Mouse (Mus musculus) liver, embryonic 12.5 days (tissue): Measurements from ENCODE around the gene Bckdha. TPM values are rescaled to one million over a fixed set of nuclear protein-coding genes. Genes with fewer than 3 reads are reported as not detected.

Experiments used
- ATAC-seq: fragments of 200-750 bp; cut with Nextera tagmentation; 2 replicates; pipeline ENCODE4 v1.8.0; 2017; ENCODE audit warnings: moderate number of reproducible peaks, mild to moderate bottlenecking, moderate library complexity
- H3K27ac ChIP-seq: fragments of 300-500 bp; sonication (generic); 2 replicates; pipeline ENCODE4 v1.5.1; 2016; ENCODE audit warnings: mild to moderate bottlenecking
- H3K27me3 ChIP-seq: fragments of 300-500 bp; sonication (generic); replicated peaks from 2 replicates; pipeline ENCODE4 v1.6.1; 2016; ENCODE audit warnings: mild to moderate bottlenecking, moderate library complexity
- H3K36me3 ChIP-seq: fragments of 300-500 bp; sonication (generic); 2 replicates; pipeline ENCODE4 v1.6.1; 2016; ENCODE audit warnings: mild to moderate bottlenecking, moderate library complexity
- H3K4me1 ChIP-seq: fragments of 300-500 bp; sonication (generic); 2 replicates; pipeline ENCODE4 v1.6.1; 2016
- H3K4me2 ChIP-seq: fragments of 300-500 bp; sonication (generic); 2 replicates; pipeline ENCODE4 v1.6.1; 2016; ENCODE audit warnings: mild to moderate bottlenecking, moderate library complexity
- H3K4me3 ChIP-seq: fragments of 300-500 bp; sonication (generic); 2 replicates; pipeline ENCODE4 v1.5.1; 2016; ENCODE audit warnings: mild to moderate bottlenecking, moderate library complexity
- H3K9ac ChIP-seq: fragments of 300-500 bp; sonication (generic); 2 replicates; pipeline ENCODE4 v1.6.1; 2016; ENCODE audit warnings: mild to moderate bottlenecking, moderate library complexity
- H3K9me3 ChIP-seq: fragments of 300-500 bp; sonication (generic); replicated peaks from 2 replicates; pipeline ENCODE4 v1.6.1; 2016; ENCODE audit warnings: mild to moderate bottlenecking, moderate library complexity
- WGBS: fragments of 180-500 bp; shearing (Covaris S2); methylation state at CpG from one replicate; pipeline ENCODE4 v1.1.7; 2016; ENCODE audit not compliant: insufficient replicate concordance; 5-methylcytosine and 5-hydroxymethylcytosine counted together
- polyA plus RNA-seq: library from polyadenylated mRNA; unstranded; fragments of >200 nt; fragmentation: Nextera tagmentation; extraction: Ambion mirVana; gene quantifications from 2 replicates; pipeline ENCODE4 v1.2.1, GENCODE M21; 2016

Gene Bckdha
- polyA plus RNA-seq, 1 experiment from 2014 or later = 21.7 TPM

DNA sequence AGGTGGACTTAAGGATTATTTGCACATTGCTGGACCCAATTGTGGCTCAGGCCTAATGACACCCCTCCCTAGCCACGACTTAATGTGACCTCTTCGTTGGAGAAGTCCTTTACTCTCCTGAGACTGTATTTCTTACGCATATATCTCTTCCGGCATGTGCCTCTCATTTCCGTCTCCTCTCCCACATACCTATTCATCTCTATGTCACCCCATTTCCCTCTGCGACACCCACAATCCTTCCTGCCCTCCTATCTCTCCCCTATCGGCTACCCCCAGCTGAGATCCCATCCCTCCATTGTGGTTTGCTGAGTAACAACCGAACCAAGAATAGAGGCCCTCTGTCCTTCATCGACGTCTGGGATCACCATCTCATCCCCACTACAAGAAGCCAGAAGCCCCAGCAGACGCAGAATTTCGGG lies 30.8 kb upstream of the Bckdha start:
- H3K9me3 ChIP-seq = no peaks in the 10 kb centered on the region
- ATAC-seq = peak; percentile 40
- peaks cover 69% of the 10 kb centered on the region for H3K4me1 ChIP-seq
- H3K4me3 ChIP-seq = peak overlapping the region; percentile 83
- H3K36me3 ChIP-seq = peaks cover 38% of the 10 kb centered on the region
- peak overlapping the region; percentile 97 for H3K4me2 ChIP-seq
- WGBS = 2% methylated on average over 12 of the region's 12 CpGs
- peak overlapping the region; percentile 87 for H3K9ac ChIP-seq
- no peaks in the 10 kb centered on the region for H3K27me3 ChIP-seq
- peak overlapping the region; percentile 95 for H3K27ac ChIP-seq

DNA sequence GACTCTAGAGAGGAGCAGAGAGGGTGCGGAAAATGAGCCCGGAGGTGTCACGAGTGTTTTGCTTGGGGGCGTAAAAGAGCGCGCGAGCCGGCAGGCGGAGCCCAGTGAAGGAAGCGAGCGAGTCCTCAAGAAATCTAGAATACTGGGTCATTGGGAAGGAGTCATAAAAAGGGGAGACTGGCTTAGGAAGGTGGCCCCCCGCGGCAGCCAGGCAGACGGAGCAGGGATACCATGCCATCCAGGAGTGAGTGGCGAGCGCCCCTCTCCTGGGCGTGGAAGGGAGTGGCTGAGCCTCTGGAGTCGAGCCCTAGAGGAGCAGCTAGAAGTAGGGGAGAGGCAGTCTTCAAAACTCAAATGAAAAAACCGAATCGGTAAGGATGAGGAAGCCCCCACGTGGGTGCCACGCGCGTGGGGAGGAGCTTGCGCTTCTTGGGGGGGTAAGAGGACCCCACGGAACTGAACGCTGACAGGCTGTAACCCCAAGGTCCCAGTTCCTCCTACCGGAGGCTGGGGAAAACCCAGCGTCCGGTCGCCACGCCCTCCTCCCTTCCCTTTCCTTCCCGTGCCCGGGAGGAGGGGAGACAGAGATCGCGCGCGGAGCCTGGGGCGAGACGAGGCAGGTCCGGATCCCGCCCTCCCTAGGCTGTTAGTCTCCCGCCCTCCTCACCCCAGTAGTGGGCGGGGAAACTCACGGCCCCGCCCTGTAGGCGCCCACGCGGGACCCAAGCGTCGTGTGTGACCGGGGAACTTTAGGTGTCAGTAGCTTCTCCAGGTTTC lies 30.2 kb upstream of the Bckdha start:
- Histone ChIP-seq H3K9me3 (no peaks in the 10 kb centered on the region), H3K27ac (peak overlapping the region; percentile 95), H3K27me3 (no peaks in the 10 kb centered on the region), H3K36me3 (peaks cover 32% of the 10 kb centered on the region), H3K9ac (peak overlapping the region; percentile 87), H3K4me1 (peaks cover 75% of the 10 kb centered on the region), H3K4me2 (peak overlapping the region; percentile 97), H3K4me3 (peak overlapping the region; percentile 83)
- ATAC-seq = peak; percentile 80
- WGBS = under 1% methylated on average over 47 of the region's 52 CpGs

DNA sequence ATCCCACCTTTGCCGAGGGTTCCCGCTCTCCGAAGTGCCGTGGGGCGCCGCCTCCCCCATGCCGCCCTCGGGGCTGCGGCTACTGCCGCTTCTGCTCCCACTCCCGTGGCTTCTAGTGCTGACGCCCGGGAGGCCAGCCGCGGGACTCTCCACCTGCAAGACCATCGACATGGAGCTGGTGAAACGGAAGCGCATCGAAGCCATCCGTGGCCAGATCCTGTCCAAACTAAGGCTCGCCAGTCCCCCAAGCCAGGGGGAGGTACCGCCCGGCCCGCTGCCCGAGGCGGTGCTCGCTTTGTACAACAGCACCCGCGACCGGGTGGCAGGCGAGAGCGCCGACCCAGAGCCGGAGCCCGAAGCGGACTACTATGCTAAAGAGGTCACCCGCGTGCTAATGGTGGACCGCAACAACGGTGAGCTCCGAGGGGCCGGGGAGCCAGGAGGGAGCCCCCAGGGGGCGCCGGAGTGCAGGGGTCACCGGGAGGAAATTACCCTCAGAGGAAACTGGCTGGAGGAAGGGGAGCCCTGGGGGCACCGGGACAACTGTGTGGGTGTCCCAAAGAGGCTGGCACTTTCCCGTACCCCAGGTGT lies 29.1 kb upstream of the Bckdha start:
- no peak; the same call in 1 of the 2 replicates for ATAC-seq
- H3K4me1 ChIP-seq = peaks cover 86% of the 10 kb centered on the region
- peak overlapping the region; percentile 83 for H3K4me3 ChIP-seq
- H3K9ac ChIP-seq = peak overlapping the region; percentile 87
- H3K27me3 ChIP-seq = no peaks in the 10 kb centered on the region
- peak overlapping the region; percentile 97 for H3K4me2 ChIP-seq
- H3K27ac ChIP-seq = peak overlapping the region; percentile 95
- WGBS = under 1% methylated on average over 47 of the region's 47 CpGs
- H3K36me3 ChIP-seq = peaks cover 27% of the 10 kb centered on the region
- H3K9me3 ChIP-seq = no peaks in the 10 kb centered on the region

DNA sequence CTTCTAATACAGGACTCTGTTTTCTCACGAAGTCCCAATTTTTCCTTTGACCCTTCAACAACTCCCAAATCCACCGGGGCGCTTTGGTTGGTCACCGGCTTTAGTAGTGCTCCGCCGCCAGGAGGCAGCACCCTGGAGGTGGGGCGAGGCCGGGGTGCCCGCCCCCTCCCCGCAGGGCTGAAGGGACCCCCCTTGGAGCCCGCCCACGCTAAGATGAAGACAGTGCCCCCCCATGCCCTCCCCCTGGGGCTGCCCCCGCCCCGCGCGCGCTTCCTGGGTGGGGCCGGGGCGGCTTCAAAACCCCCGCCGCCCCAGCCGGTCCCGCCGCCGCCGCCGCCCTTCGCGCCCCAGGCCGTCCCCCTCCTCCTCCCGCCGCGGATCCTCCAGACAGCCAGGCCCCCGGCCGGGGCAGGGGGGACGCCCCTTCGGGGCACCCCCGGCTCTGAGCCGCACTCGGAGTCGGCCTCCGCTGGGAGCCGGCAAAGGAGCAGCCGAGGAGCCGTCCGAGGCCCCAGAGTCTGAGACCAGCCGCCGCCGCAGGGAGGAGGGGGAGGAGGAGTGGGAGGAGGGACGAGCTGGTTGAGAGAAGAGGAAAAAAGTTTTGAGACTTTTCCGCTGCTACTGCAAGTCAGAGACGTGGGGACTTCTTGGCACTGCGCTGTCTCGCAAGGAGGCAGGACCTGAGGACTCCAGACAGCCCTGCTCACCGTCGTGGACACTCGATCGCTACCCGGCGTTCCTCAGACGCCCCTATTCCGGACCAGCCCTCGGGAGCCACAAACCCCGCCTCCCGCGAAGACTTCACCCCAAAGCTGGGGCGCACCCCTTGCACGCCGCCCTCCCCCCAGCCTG lies 28.1 kb upstream of the Bckdha start, which contains the start of gene Tgfb1:
Tgfb1 (plus strand) TSS at position 323 of the 852 bp plus-strand sequence.
- H3K4me2 ChIP-seq = peak within 1 kb of the TSS; percentile 97
- H3K9me3 ChIP-seq = no peaks in the 10 kb centered on the region
- H3K27me3 ChIP-seq = no peaks in the 10 kb centered on the region
- peak within 1 kb of the TSS; percentile 83 for H3K4me3 ChIP-seq
- WGBS = under 1% methylated on average over 60 of the region's 69 CpGs
- H3K36me3 ChIP-seq = peaks cover 22% of the 10 kb centered on the region
- peak within 1 kb of the TSS; percentile 95 for H3K27ac ChIP-seq
- peak; percentile 42 for ATAC-seq
- peak within 1 kb of the TSS; percentile 87 for H3K9ac ChIP-seq
- H3K4me1 ChIP-seq = peaks cover 90% of the 10 kb centered on the region

DNA sequence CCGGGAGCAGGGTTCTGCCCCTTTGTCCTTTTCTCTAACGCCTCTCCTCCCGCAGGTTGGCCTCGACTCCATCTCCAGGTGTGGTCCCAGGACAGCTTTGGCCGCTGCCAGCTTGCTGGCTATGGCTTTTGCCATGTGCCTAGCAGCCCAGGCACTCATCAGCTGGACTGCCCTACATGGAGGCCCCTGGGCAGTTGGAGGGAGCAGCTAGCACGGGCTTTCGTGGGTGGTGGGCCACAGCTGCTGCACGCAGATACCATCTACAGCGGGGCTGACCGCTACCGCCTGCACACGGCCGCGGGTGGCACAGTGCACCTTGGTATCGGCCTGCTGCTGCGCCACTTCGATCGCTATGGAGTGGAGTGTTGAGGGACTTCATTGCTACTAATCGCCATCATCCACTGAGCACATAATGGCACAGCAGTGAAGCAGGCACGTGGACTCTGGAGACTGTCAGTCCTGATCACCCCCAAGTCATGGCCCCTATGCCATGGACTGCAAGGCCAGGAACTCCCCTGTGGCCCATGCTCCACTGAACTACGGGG lies 27.2 kb upstream of the Bckdha start:
- Histone ChIP-seq H3K9ac (peak overlapping the region; percentile 87), H3K27me3 (no peaks in the 10 kb centered on the region), H3K4me1 (peaks cover 90% of the 10 kb centered on the region), H3K9me3 (no peaks in the 10 kb centered on the region), H3K36me3 (peaks cover 16% of the 10 kb centered on the region), H3K4me2 (peak overlapping the region; percentile 97), H3K4me3 (peak overlapping the region; percentile 83), H3K27ac (peak overlapping the region; percentile 95)
- 48% methylated on average over 21 of the region's 21 CpGs for WGBS
- ATAC-seq = no peak

DNA sequence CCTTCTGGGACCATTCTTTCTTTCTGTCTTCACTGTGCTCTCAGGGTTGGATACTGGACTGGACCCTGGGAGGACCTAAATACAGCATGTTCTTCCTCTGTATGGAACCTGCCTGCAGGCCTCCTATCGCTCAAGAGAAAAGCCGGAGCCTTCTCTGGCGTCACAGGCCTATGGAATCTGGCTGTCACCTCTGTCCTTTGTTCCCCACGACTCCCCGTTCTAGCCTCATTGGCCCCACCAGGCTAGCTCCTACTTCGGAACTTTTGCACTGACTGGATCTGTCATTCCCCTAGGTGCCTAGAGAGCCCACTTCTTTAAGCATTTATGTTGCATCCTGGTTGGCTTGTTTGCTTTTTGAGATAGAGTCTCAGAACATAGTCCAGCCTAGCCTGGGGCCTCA lies 25.9 kb upstream of the Bckdha start:
- H3K27me3 ChIP-seq = no peaks in the 10 kb centered on the region
- no peak overlapping the region for H3K4me3 ChIP-seq
- H3K36me3 ChIP-seq = peaks cover 9% of the 10 kb centered on the region
- no peak overlapping the region for H3K4me2 ChIP-seq
- H3K27ac ChIP-seq = peak overlapping the region; percentile 95; the same call in 1 of the 2 replicates
- ATAC-seq = no peak
- no peak overlapping the region for H3K9ac ChIP-seq
- 84% methylated on average over 6 of the region's 6 CpGs for WGBS
- H3K9me3 ChIP-seq = no peaks in the 10 kb centered on the region
- peaks cover 85% of the 10 kb centered on the region for H3K4me1 ChIP-seq

DNA sequence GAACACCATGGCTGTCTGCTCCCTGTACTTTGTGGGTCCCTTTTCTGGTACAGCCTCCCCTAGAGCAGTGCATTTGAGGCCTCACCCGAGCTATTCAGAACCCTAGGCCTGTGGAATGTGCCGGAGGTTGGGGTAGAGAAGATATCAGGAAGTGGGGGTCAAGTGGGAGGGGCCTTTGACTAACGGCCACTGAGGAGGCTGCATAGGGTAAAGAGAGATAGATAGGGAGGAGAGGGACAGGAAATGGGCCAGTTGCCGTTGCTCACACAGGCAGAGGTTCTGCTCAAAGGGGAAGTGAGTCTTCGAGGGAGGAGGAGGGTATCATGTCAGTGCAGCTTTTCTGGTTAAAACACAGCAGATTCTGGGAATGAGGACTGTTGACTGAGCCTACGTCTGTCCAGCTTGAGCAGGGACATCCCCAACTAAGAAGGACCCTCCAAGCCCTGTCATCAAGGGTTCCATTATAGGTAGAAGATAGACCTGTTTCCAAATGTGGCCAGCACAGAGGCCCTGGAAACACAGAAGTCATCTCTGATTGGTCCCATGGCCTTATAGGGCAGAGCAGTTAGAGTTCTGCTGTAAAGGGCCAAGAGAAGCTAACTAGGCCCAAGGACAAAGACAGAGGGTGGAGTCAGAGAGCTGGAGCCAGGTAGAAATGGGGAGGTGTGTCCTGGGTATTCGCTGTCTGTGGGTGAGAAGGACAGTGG lies 24.8 kb upstream of the Bckdha start:
- ATAC-seq = peak; percentile 10
- Histone ChIP-seq H3K4me3 (peak overlapping the region; percentile 6; the same call in 1 of the 2 replicates), H3K36me3 (peaks cover 9% of the 10 kb centered on the region), H3K27ac (peak overlapping the region; percentile 91), H3K9ac (peak overlapping the region; percentile 46), H3K4me2 (peak overlapping the region; percentile 81), H3K9me3 (no peaks in the 10 kb centered on the region), H3K27me3 (no peaks in the 10 kb centered on the region), H3K4me1 (peaks cover 86% of the 10 kb centered on the region)
- WGBS = 13% methylated on average over 7 of the region's 7 CpGs

DNA sequence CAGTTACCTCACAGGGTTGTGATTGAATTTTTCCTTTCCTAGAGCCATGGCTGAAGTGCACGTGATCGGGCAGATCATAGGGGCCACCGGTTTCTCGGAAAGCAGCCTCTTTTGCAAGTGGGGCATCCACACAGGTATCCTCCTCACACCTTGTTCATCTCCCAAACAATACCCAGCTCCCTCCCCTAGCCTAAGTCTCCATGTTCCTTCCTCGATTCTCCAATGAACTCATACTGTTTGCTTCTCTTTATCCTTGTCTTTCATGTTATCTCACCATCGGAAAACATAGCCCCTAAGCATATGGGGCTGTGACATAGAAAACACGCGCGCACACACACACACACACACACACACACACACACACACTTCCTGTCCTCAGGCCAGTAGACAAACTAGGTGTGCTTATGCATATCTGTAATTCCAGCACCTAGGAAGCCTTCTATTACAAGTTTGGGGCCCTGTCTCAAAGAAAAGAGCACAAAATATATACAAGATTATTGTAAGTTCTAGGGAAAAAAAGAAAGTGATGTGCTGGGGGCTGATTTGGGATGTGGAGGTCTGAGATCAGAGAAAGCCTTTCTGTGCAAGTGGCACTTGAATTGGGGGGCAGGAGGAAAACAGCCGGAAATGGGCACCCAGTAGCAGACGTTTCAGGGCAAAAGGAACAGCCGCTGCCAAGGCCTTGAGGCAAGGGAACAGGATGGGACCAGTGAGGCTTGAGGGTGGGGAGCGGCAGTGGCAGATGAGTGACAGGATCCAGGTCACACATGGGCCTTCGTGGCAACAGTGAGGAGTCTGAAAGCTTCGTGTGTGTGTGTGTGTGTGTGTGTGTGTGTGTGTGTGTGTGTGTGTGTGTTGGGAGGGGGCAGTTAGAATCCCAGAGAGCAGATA lies 22.8 kb upstream of the Bckdha start:
- WGBS = 28% methylated on average over 15 of the region's 15 CpGs
- H3K9me3 ChIP-seq = no peaks in the 10 kb centered on the region
- peak overlapping the region; percentile 60 for H3K9ac ChIP-seq
- H3K27ac ChIP-seq = peak overlapping the region; percentile 91
- H3K4me1 ChIP-seq = peaks cover 80% of the 10 kb centered on the region
- peaks cover 9% of the 10 kb centered on the region for H3K36me3 ChIP-seq
- peak overlapping the region; percentile 67 for H3K4me3 ChIP-seq
- peak overlapping the region; percentile 81 for H3K4me2 ChIP-seq
- peaks cover 5% of the 10 kb centered on the region for H3K27me3 ChIP-seq
- ATAC-seq = no peak

DNA sequence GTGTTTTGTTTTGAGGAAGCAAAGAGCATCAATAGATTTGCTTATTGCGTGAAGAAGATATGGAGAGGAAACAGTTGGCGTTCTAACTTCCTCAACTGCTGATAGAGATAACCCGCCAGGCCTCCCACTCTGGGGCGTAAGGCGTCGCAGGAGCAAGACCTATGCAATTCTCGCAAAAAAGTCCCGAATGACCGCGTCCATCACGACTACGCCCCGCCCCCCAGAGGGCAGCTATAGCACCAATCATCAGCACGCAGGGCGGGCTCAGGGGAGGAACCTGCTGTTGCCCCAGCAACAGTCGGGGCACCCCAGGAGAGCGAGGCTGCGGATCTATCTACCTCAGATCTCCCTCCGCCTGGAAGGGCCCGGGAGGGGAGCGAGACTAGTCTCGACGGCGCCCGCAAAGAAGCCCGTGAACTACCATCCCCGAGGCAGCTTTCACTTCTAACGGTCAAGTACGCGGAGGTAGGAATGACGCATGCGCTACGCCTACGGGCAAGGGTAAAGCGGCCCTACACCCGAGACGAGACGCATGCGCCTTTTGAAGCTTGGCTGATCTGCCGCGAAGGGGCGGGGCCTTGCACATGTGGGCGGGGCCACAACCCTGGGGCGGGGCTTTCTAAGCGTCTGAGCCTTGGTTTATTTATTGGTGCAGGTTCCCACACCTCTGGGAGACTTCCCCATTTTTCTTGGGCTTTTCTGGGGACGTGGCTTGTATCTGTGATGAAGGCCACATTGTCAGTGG lies 21.9 kb upstream of the Bckdha start, which contains the start of gene B9d2:
B9d2 (plus strand) TSS at position 267 of the 745 bp plus-strand sequence.
- Histone ChIP-seq H3K27ac (peak within 1 kb of the TSS; percentile 91), H3K9me3 (no peaks in the 10 kb centered on the region), H3K9ac (peak within 1 kb of the TSS; percentile 64), H3K27me3 (peaks cover 14% of the 10 kb centered on the region), H3K4me2 (peak within 1 kb of the TSS; percentile 81), H3K36me3 (peaks cover 9% of the 10 kb centered on the region), H3K4me1 (peaks cover 71% of the 10 kb centered on the region), H3K4me3 (peak within 1 kb of the TSS; percentile 67)
- WGBS = under 1% methylated on average over 46 of the region's 46 CpGs
- ATAC-seq = peak; percentile 94

DNA sequence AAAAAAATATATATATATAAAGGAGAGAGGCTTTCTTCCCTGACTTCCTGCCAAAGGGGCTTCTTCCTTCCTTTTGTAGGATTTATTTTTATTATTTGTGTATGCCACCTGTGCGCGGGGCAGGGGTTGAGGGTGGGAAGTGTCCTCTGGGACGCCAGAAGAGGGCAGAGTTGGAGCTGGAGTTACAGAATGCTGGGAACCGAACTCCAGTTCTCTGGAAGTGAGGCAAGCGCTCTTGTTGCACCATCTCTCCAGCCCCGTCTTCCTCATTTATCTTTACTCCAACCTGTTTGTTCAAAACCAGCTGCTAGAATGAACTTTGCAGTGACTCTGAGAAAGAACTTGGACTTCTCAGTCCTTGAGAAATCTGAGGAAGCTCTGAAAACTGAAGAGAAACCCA lies 21.2 kb upstream of the Bckdha start:
- ATAC-seq = no peak
- Histone ChIP-seq H3K36me3 (peaks cover 9% of the 10 kb centered on the region), H3K4me1 (peaks cover 69% of the 10 kb centered on the region), H3K9me3 (no peaks in the 10 kb centered on the region), H3K27me3 (peaks cover 21% of the 10 kb centered on the region), H3K9ac (peak overlapping the region; percentile 59), H3K4me2 (peak overlapping the region; percentile 81), H3K4me3 (peak overlapping the region; percentile 67), H3K27ac (peak overlapping the region; percentile 91)
- WGBS = 9% methylated on average over 6 of the region's 6 CpGs
